Mouse (Mus musculus) heart, embryonic 13.5 days (tissue): ENCODE data around the gene Eya4. TPM values are rescaled to one million over a fixed set of nuclear protein-coding genes. Genes with fewer than 3 reads are reported as not detected.

Experiments
- ATAC-seq: fragments of 200-750 bp; cut with Nextera tagmentation; 2 replicates; pipeline ENCODE4 v1.8.0; 2017; ENCODE audit warnings: moderate TSS enrichment; ENCODE audit not compliant: insufficient number of reproducible peaks, low FRiP score, low TSS enrichment; ENCODE audit errors: extremely low read depth
- H3K27ac ChIP-seq: fragments of 300-500 bp; sonication (generic); replicated peaks from 2 replicates; pipeline ENCODE4 v1.5.1; 2015; ENCODE audit warnings: moderate library complexity, mild to moderate bottlenecking, inconsistent platforms
- H3K27me3 ChIP-seq: fragments of 300-500 bp; sonication (generic); replicated peaks from 2 replicates; pipeline ENCODE4 v1.6.1; 2015; ENCODE audit warnings: mild to moderate bottlenecking, inconsistent platforms
- H3K36me3 ChIP-seq: fragments of 300-500 bp; sonication (generic); 2 replicates; pipeline ENCODE4 v1.6.1; 2015; ENCODE audit warnings: mild to moderate bottlenecking, inconsistent platforms
- H3K4me1 ChIP-seq: fragments of 300-500 bp; sonication (generic); 2 replicates; pipeline ENCODE4 v1.6.1; 2015; ENCODE audit warnings: inconsistent platforms
- H3K4me2 ChIP-seq: fragments of 300-500 bp; sonication (generic); 2 replicates; pipeline ENCODE4 v1.6.1; 2015; ENCODE audit warnings: inconsistent platforms, mild to moderate bottlenecking, moderate library complexity
- H3K4me3 ChIP-seq: fragments of 300-500 bp; sonication (generic); 2 replicates; pipeline ENCODE4 v1.5.1; 2015; ENCODE audit warnings: moderate library complexity, mild to moderate bottlenecking, inconsistent platforms
- H3K9ac ChIP-seq: fragments of 300-500 bp; sonication (generic); 2 replicates; pipeline ENCODE4 v1.6.1; 2015; ENCODE audit warnings: inconsistent platforms, mild to moderate bottlenecking, moderate library complexity
- H3K9me3 ChIP-seq: fragments of 300-500 bp; sonication (generic); 2 replicates; pipeline ENCODE4 v1.6.1; 2016; ENCODE audit warnings: inconsistent platforms
- WGBS: fragments of 180-500 bp; shearing (Covaris S2); methylation state at CpG from one replicate; pipeline ENCODE4 v1.1.7; 2015; ENCODE audit warnings: mixed read lengths; 5-methylcytosine and 5-hydroxymethylcytosine counted together
- polyA plus RNA-seq: library from polyadenylated mRNA; unstranded; fragments of >200 nt; fragmentation: Nextera tagmentation; extraction: Ambion mirVana; gene quantifications from 2 replicates; pipeline ENCODE4 v1.2.1, GENCODE M21; 2015

The Eya4 gene
- polyA plus RNA-seq, 1 experiment from 2014 or later: 1.0 TPM

- no peak overlapping the region for H3K9ac ChIP-seq
- H3K4me2 ChIP-seq: no peak overlapping the region
- H3K4me1 ChIP-seq: no peaks in the 10 kb centered on the region
- H3K9me3 ChIP-seq: no peaks in the 10 kb centered on the region
- 76% methylated on average over 5 of the region's 5 CpGs for WGBS
- H3K27me3 ChIP-seq: no peaks in the 10 kb centered on the region
- H3K36me3 ChIP-seq: no peaks in the 10 kb centered on the region
- no peak overlapping the region for H3K4me3 ChIP-seq
- no peak overlapping the region for H3K27ac ChIP-seq
- no peak for ATAC-seq
Measured at GRCm38 (mm10) chr10:23230863-23231262, 119.7 kb downstream of the Eya4 start.

GRCm38 (mm10) chr10:23223336-23223735 is 127.2 kb downstream of the Eya4 start:
- no peak overlapping the region for H3K9ac ChIP-seq
- H3K36me3 ChIP-seq: no peaks in the 10 kb centered on the region
- no peaks in the 10 kb centered on the region for H3K9me3 ChIP-seq
- 89% methylated on average over 5 of the region's 5 CpGs for WGBS
- H3K4me3 ChIP-seq: no peak overlapping the region
- H3K27ac ChIP-seq: no peak overlapping the region
- no peak overlapping the region for H3K4me2 ChIP-seq
- ATAC-seq: no peak
- H3K4me1 ChIP-seq: no peaks in the 10 kb centered on the region
- no peaks in the 10 kb centered on the region for H3K27me3 ChIP-seq

GRCm38 (mm10) chr10:23220432-23220831 is 130.2 kb downstream of the Eya4 start:
- ATAC-seq: no peak
- H3K4me2 ChIP-seq: no peak overlapping the region
- H3K4me1 ChIP-seq: no peaks in the 10 kb centered on the region
- H3K36me3 ChIP-seq: no peaks in the 10 kb centered on the region
- H3K4me3 ChIP-seq: no peak overlapping the region
- no peaks in the 10 kb centered on the region for H3K27me3 ChIP-seq
- no peak overlapping the region for H3K27ac ChIP-seq
- 59% methylated on average over 3 of the region's 3 CpGs for WGBS
- H3K9me3 ChIP-seq: no peaks in the 10 kb centered on the region; the same call in 1 of the 2 replicates
- no peak overlapping the region for H3K9ac ChIP-seq

GRCm38 (mm10) chr10:23216815-23217214 is 133.8 kb downstream of the Eya4 start:
- H3K4me2 ChIP-seq: no peak overlapping the region
- no peaks in the 10 kb centered on the region for H3K4me1 ChIP-seq
- no peak overlapping the region for H3K4me3 ChIP-seq
- no peaks in the 10 kb centered on the region; the same call in 1 of the 2 replicates for H3K9me3 ChIP-seq
- 59% methylated on average over 4 of the region's 4 CpGs for WGBS
- H3K27me3 ChIP-seq: no peaks in the 10 kb centered on the region
- H3K9ac ChIP-seq: no peak overlapping the region
- no peaks in the 10 kb centered on the region for H3K36me3 ChIP-seq
- H3K27ac ChIP-seq: no peak overlapping the region
- no peak for ATAC-seq

GRCm38 (mm10) chr10:23211381-23211780 is 139.2 kb downstream of the Eya4 start:
- Histone ChIP-seq H3K4me3 (no peak overlapping the region), H3K36me3 (no peaks in the 10 kb centered on the region), H3K9me3 (no peaks in the 10 kb centered on the region), H3K27me3 (no peaks in the 10 kb centered on the region), H3K4me1 (no peaks in the 10 kb centered on the region), H3K27ac (no peak overlapping the region), H3K4me2 (no peak overlapping the region), H3K9ac (no peak overlapping the region)
- WGBS: 82% methylated on average over 2 of the region's 2 CpGs
- no peak for ATAC-seq

- H3K27me3 ChIP-seq: no peaks in the 10 kb centered on the region
- 54% methylated on average over 4 of the region's 4 CpGs for WGBS
- no peak overlapping the region for H3K9ac ChIP-seq
- no peak overlapping the region for H3K4me2 ChIP-seq
- H3K9me3 ChIP-seq: no peaks in the 10 kb centered on the region
- H3K4me3 ChIP-seq: no peak overlapping the region
- ATAC-seq: no peak
- H3K27ac ChIP-seq: no peak overlapping the region
- H3K4me1 ChIP-seq: no peaks in the 10 kb centered on the region
- H3K36me3 ChIP-seq: no peaks in the 10 kb centered on the region
Measured at GRCm38 (mm10) chr10:23203885-23204284, 146.7 kb downstream of the Eya4 start.

GRCm38 (mm10) chr10:23203144-23203838 is 147.3 kb downstream of the Eya4 start:
- no peak overlapping the region for H3K4me3 ChIP-seq
- no peaks in the 10 kb centered on the region for H3K4me1 ChIP-seq
- H3K9ac ChIP-seq: no peak overlapping the region
- no peaks in the 10 kb centered on the region for H3K9me3 ChIP-seq
- no peak for ATAC-seq
- no peak overlapping the region for H3K4me2 ChIP-seq
- H3K27me3 ChIP-seq: no peaks in the 10 kb centered on the region
- H3K27ac ChIP-seq: no peak overlapping the region
- 80% methylated on average over 10 of the region's 10 CpGs for WGBS
- no peaks in the 10 kb centered on the region for H3K36me3 ChIP-seq

- no peak for ATAC-seq
- WGBS: 81% methylated on average over 4 of the region's 4 CpGs
- no peak overlapping the region for H3K4me3 ChIP-seq
- no peaks in the 10 kb centered on the region for H3K27me3 ChIP-seq
- no peak overlapping the region for H3K9ac ChIP-seq
- no peaks in the 10 kb centered on the region for H3K36me3 ChIP-seq
- H3K4me2 ChIP-seq: no peak overlapping the region
- no peaks in the 10 kb centered on the region for H3K9me3 ChIP-seq
- H3K27ac ChIP-seq: no peak overlapping the region
- no peaks in the 10 kb centered on the region for H3K4me1 ChIP-seq
Measured at GRCm38 (mm10) chr10:23202591-23202990, 148.0 kb downstream of the Eya4 start.

GRCm38 (mm10) chr10:23198251-23198650 is 152.3 kb downstream of the Eya4 start:
- ATAC-seq: no peak
- Histone ChIP-seq H3K4me2 (no peak overlapping the region), H3K36me3 (no peaks in the 10 kb centered on the region), H3K4me1 (no peaks in the 10 kb centered on the region), H3K27me3 (no peaks in the 10 kb centered on the region), H3K4me3 (no peak overlapping the region), H3K27ac (no peak overlapping the region), H3K9ac (no peak overlapping the region), H3K9me3 (no peaks in the 10 kb centered on the region)
- WGBS: 55% methylated on average over 5 of the region's 5 CpGs

- H3K27me3 ChIP-seq: no peaks in the 10 kb centered on the region
- H3K9ac ChIP-seq: no peak overlapping the region
- H3K4me1 ChIP-seq: no peaks in the 10 kb centered on the region
- 84% methylated on average over 4 of the region's 4 CpGs for WGBS
- H3K4me2 ChIP-seq: no peak overlapping the region
- ATAC-seq: no peak
- no peaks in the 10 kb centered on the region for H3K9me3 ChIP-seq
- no peak overlapping the region for H3K27ac ChIP-seq
- H3K4me3 ChIP-seq: no peak overlapping the region
- no peaks in the 10 kb centered on the region for H3K36me3 ChIP-seq
Measured at GRCm38 (mm10) chr10:23196336-23196735, 154.2 kb downstream of the Eya4 start.

GRCm38 (mm10) chr10:23195337-23195736 is 155.2 kb downstream of the Eya4 start:
- no peak for ATAC-seq
- Histone ChIP-seq H3K36me3 (no peaks in the 10 kb centered on the region), H3K27me3 (no peaks in the 10 kb centered on the region), H3K27ac (no peak overlapping the region), H3K4me3 (no peak overlapping the region), H3K9me3 (no peaks in the 10 kb centered on the region), H3K4me2 (no peak overlapping the region), H3K4me1 (no peaks in the 10 kb centered on the region), H3K9ac (no peak overlapping the region)
- WGBS: 43% methylated on average over 2 of the region's 2 CpGs

GRCm38 (mm10) chr10:23189836-23190235 is 160.8 kb downstream of the Eya4 start:
- H3K9me3 ChIP-seq: no peaks in the 10 kb centered on the region
- 75% methylated on average over 10 of the region's 10 CpGs for WGBS
- no peak overlapping the region for H3K9ac ChIP-seq
- no peaks in the 10 kb centered on the region for H3K27me3 ChIP-seq
- no peak overlapping the region for H3K4me3 ChIP-seq
- no peaks in the 10 kb centered on the region for H3K36me3 ChIP-seq
- no peak overlapping the region for H3K4me2 ChIP-seq
- no peak for ATAC-seq
- H3K27ac ChIP-seq: no peak overlapping the region
- 0 out of 2 replicates have a peak, but pooled peaks cover 3% of the 10 kb centered on the region for H3K4me1 ChIP-seq
